Comparison of ENCODE assay signal across 11 mouse cellular contexts in the genomic region with DNA sequence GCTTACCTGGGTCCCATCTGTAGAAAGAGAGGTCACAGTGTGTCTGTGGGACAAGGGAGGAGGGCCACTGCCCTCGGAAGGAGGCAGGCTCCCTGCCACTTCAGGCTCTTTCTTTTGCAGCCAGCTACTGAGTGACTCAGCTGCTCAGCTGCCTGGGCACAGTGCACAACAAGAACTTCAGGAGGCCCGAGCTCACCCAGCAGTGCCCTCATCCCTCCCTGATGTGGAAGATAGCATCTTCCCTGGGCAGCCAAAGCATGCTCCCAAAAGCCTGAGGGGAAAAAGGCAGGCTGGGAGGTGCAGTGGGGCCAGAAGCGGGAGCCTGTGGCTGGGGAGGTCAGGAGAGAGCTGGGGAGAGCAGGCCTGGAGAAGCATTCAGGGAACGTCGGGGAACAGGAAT. TPM values are rescaled to one million over a fixed set of nuclear protein-coding genes. Genes with fewer than 3 reads are reported as not detected.
A peak's percentile ranks its signal among the peaks of the same experiment; 100 is the strongest.
DNase-seq lines count a peak whose midpoint lies in the region; ATAC-seq lines count a peak whose summit lies in the region.
"Had no signal": no experiment of that assay in that cellular context is flagged by ENCODE, and none has a peak within 500 bp of the region (broad histone marks: within the 10 kb centered on the region; RNA-seq: fewer than 3 reads in every experiment).

No protein-coding gene starts in this region.

- no peak for ATAC-seq in heart, embryonic 13.5 days (ENCODE audit: extremely low read depth, insufficient number of reproducible peaks, low FRiP score, low TSS enrichment)
- ATAC-seq in lung, embryonic 16.5 days (ENCODE audit: low read depth): no peak
- no peak; the same call in 1 of the 2 replicates for ATAC-seq in limb, embryonic 13.5 days (ENCODE audit: low FRiP score, low read depth)

- H3K4me1 ChIP-seq in heart, embryonic 13.5 days: peaks cover 39% of the 10 kb centered on the region
- peaks cover 27% of the 10 kb centered on the region for H3K4me1 ChIP-seq in lung, embryonic 16.5 days (replicated peaks; ENCODE audit: control insufficient read depth, insufficient read depth, low read length)
- peaks cover 31% of the 10 kb centered on the region for H3K4me1 ChIP-seq in limb, embryonic 13.5 days

- H3K9me3 ChIP-seq in heart, embryonic 13.5 days: no peaks in the 10 kb centered on the region
- H3K9me3 ChIP-seq in lung, embryonic 16.5 days (ENCODE audit: control insufficient read depth, low read length): no peaks in the 10 kb centered on the region
- no peaks in the 10 kb centered on the region for H3K9me3 ChIP-seq in limb, embryonic 13.5 days

- DNase-seq in heart, adult 8-10 months (ENCODE audit: low spot score): no peak
- DNase-seq in lung, postnatal 4 days: no peak
- DNase-seq in brain, adult 2 months (ENCODE audit: low read depth, low spot score): peak; percentile 48
- no peak for DNase-seq in embryo, embryonic 11 days
- DNase-seq: gastrocnemius, postnatal 10 days; left cerebral cortex, postnatal 4 days; thymus, postnatal 4 days had no signal

- WGBS in heart, embryonic 13.5 days: 51% methylated on average over 5 of the region's 5 CpGs
- 39% methylated on average over 5 of the region's 5 CpGs for WGBS in lung, embryonic 16.5 days
- WGBS in limb, embryonic 13.5 days: 58% methylated on average over 5 of the region's 5 CpGs

- peak overlapping the region; percentile 45 for H3K9ac ChIP-seq in heart, embryonic 13.5 days
- 0 out of 2 replicates have a peak overlapping the region, but pooled peaks have one; percentile 26 for H3K9ac ChIP-seq in lung, embryonic 16.5 days (ENCODE audit: low read length)
- H3K9ac ChIP-seq in limb, embryonic 13.5 days: peak overlapping the region; percentile 5; the same call in 1 of the 2 replicates

- H3K27me3 ChIP-seq in heart, embryonic 13.5 days (replicated peaks): no peaks in the 10 kb centered on the region
- no peaks in the 10 kb centered on the region for H3K27me3 ChIP-seq in lung, embryonic 16.5 days (ENCODE audit: control insufficient read depth, insufficient read depth, low read depth, low read length)
- no peaks in the 10 kb centered on the region for H3K27me3 ChIP-seq in limb, embryonic 13.5 days

- peak overlapping the region; percentile 30; the same call in 1 of the 2 replicates for H3K27ac ChIP-seq in heart, embryonic 13.5 days (replicated peaks)
- peak overlapping the region; percentile 40; the same call in 1 of the 2 replicates for H3K27ac ChIP-seq in lung, embryonic 16.5 days (ENCODE audit: low read length)
- no peak overlapping the region; the same call in 1 of the 2 replicates for H3K27ac ChIP-seq in limb, embryonic 13.5 days

- no peak overlapping the region for H3K4me2 ChIP-seq in heart, embryonic 13.5 days
- no peak overlapping the region for H3K4me2 ChIP-seq in lung, embryonic 16.5 days (ENCODE audit: low read depth, low read length)
- H3K4me2 ChIP-seq in limb, embryonic 13.5 days (replicated peaks): no peak overlapping the region
- H3K4me2 ChIP-seq: midbrain, embryonic 11.5 days had no signal

- H3K4me3 ChIP-seq in heart, embryonic 13.5 days: no peak overlapping the region
- no peak overlapping the region for H3K4me3 ChIP-seq in lung, embryonic 16.5 days (ENCODE audit: low read length)
- no peak overlapping the region for H3K4me3 ChIP-seq in limb, embryonic 13.5 days

- H3K36me3 ChIP-seq in heart, embryonic 13.5 days: peaks cover 24% of the 10 kb centered on the region
- H3K36me3 ChIP-seq in lung, embryonic 16.5 days (ENCODE audit: control insufficient read depth, insufficient read depth, low read length): peaks cover 10% of the 10 kb centered on the region
- peaks cover 18% of the 10 kb centered on the region for H3K36me3 ChIP-seq in limb, embryonic 13.5 days

RNA-seq across cellular contexts. Expression of a gene that starts 29.6 kb away (rescaled TPM):
- 23.4 and 23.7 TPM in 2 replicates for polyA plus RNA-seq in heart, embryonic 13.5 days (2015; fragmentation: Nextera tagmentation; extraction: Ambion mirVana)
- 10 to 100 TPM; 22.9 to 29.0 (median 26.5) TPM for total RNA-seq in heart, adult 8-10 months (2022)
- 44.2 and 48.5 TPM in 2 replicates for polyA plus RNA-seq in lung, embryonic 16.5 days (2015; fragmentation: Nextera tagmentation; extraction: Ambion mirVana)
- 32.6 and 34.8 TPM in 2 replicates for polyA plus RNA-seq in limb, embryonic 13.5 days (2015; fragmentation: Nextera tagmentation; extraction: Ambion mirVana)

RNA-seq across cellular contexts. Expression of a gene that starts 36.4 kb away (rescaled TPM):
- 70.2 and 70.8 TPM in 2 replicates for polyA plus RNA-seq in heart, embryonic 13.5 days (2015; fragmentation: Nextera tagmentation; extraction: Ambion mirVana)
- total RNA-seq in heart, adult 8-10 months (2022): 10 to 100 TPM; 63.6 to 76.6 (median 67.9) TPM
- polyA plus RNA-seq in lung, embryonic 16.5 days (2015; fragmentation: Nextera tagmentation; extraction: Ambion mirVana): 46.8 and 49.5 TPM in 2 replicates
- 39.5 and 41.7 TPM in 2 replicates for polyA plus RNA-seq in limb, embryonic 13.5 days (2015; fragmentation: Nextera tagmentation; extraction: Ambion mirVana)

RNA-seq across cellular contexts. Expression of a gene that starts 46.9 kb away (rescaled TPM):
- 22.1 and 25.4 TPM in 2 replicates for polyA plus RNA-seq in heart, embryonic 13.5 days (2015; fragmentation: Nextera tagmentation; extraction: Ambion mirVana)
- 10 to 100 TPM; 20.5 to 27.4 (median 23.8) TPM for total RNA-seq in heart, adult 8-10 months (2022)
- polyA plus RNA-seq in lung, embryonic 16.5 days (2015; fragmentation: Nextera tagmentation; extraction: Ambion mirVana): 20.8 and 22.7 TPM in 2 replicates
- polyA plus RNA-seq in limb, embryonic 13.5 days (2015; fragmentation: Nextera tagmentation; extraction: Ambion mirVana): 10.9 and 11.2 TPM in 2 replicates
